8 mouse cellular contexts compared by ENCODE assay signal in genomic region chr7:116503879-116504817, GRCm38 (mm10). TPM values are rescaled to one million over a fixed set of nuclear protein-coding genes. Genes with fewer than 3 reads are reported as not detected.
DNase-seq lines count a peak whose midpoint lies in the region; ATAC-seq lines count a peak whose summit lies in the region.

Gene Nucb2 (plus strand): TSS chr7:116504369.

- peak within 1 kb of the TSS; percentile 87 for H3K27ac ChIP-seq in heart, embryonic 10.5 days
- peak within 1 kb of the TSS; percentile 82 for H3K27ac ChIP-seq in kidney, embryonic 15.5 days

- WGBS in heart, embryonic 10.5 days = under 1% methylated on average over 51 of the region's 51 CpGs
- WGBS in kidney, embryonic 15.5 days = under 1% methylated on average over 51 of the region's 51 CpGs

- H3K9ac ChIP-seq in kidney, embryonic 15.5 days = peak within 1 kb of the TSS; percentile 78

- no peaks in the 10 kb centered on the region for H3K27me3 ChIP-seq in heart, embryonic 10.5 days (ENCODE audit: insufficient read depth, poor library complexity, severe bottlenecking)
- no peaks in the 10 kb centered on the region; the same call in 1 of the 2 replicates for H3K27me3 ChIP-seq in kidney, embryonic 15.5 days

- peak; percentile 67 for ATAC-seq in erythroblast, adult 5-6 weeks (replicated peaks; ENCODE audit: low FRiP score, poor library complexity, severe bottlenecking)
- ATAC-seq in kidney, embryonic 15.5 days (replicated peaks; ENCODE audit: low FRiP score) = peak; percentile 100
- peak; percentile 100 for ATAC-seq in monocyte, adult 5-6 weeks (replicated peaks; ENCODE audit: insufficient number of reproducible peaks, low FRiP score, low TSS enrichment, poor library complexity, severe bottlenecking)

- peaks cover 4% of the 10 kb centered on the region; the same call in 1 of the 2 replicates for H3K4me1 ChIP-seq in heart, embryonic 10.5 days
- H3K4me1 ChIP-seq in kidney, embryonic 15.5 days = 0 out of 2 replicates have a peak, but pooled peaks cover 6% of the 10 kb centered on the region

- no peaks in the 10 kb centered on the region for H3K9me3 ChIP-seq in heart, embryonic 10.5 days
- H3K9me3 ChIP-seq in kidney, embryonic 15.5 days (replicated peaks) = no peaks in the 10 kb centered on the region

- H3K4me2 ChIP-seq in kidney, embryonic 15.5 days = peak within 1 kb of the TSS; percentile 77

- DNase-seq in B cell, adult 2 months = peak; percentile 97 to 99
- DNase-seq in brain, adult 2 months (ENCODE audit: low read depth, low spot score) = peak; percentile 99
- peak; percentile 99 for DNase-seq in heart, embryonic 10.5 days (ENCODE audit: low spot score)
- DNase-seq in liver = peak; percentile 93
- DNase-seq in spleen, postnatal 4 days (ENCODE audit: low spot score in 2 of 2) = peak; percentile 91 to 93

- H3K36me3 ChIP-seq in heart, embryonic 10.5 days = no peaks in the 10 kb centered on the region
- no peaks in the 10 kb centered on the region for H3K36me3 ChIP-seq in kidney, embryonic 15.5 days

- peak within 1 kb of the TSS; percentile 76 for H3K4me3 ChIP-seq in heart, embryonic 10.5 days
- peak within 1 kb of the TSS; percentile 81 for H3K4me3 ChIP-seq in kidney, embryonic 15.5 days (replicated peaks)

RNA-seq across cellular contexts. Expression of gene Nucb2, which starts in this region (rescaled TPM):
- 11.9 and 19.0 TPM in 2 replicates for total RNA-seq in erythroblast, adult 5-6 weeks (2015; ENCODE audit: low replicate concordance)
- 26.5 and 28.2 TPM in 2 replicates for total RNA-seq in erythroblast, adult 5-6 weeks (2017; ENCODE audit: low replicate concordance)
- 6.7 and 7.1 TPM in 2 replicates for polyA plus RNA-seq in heart, embryonic 10.5 days (2016; fragmentation: Nextera tagmentation; extraction: Ambion mirVana)
- polyA plus RNA-seq in kidney, embryonic 15.5 days (2015; fragmentation: Nextera tagmentation; extraction: Ambion mirVana) = 14.3 and 15.2 TPM in 2 replicates
- total RNA-seq in monocyte, adult 5-6 weeks (2017) = 19.3 to 35.3 TPM (median 33.1 TPM) in 3 replicates

Comparison
In these comparisons a context has a peak if more than half of its experiments do, and no peak if none do; other contexts are left out.
1. Peak in every context shown above with its lines: DNase-seq, ATAC-seq, H3K4me3 ChIP-seq and H3K27ac ChIP-seq.